Mouse (Mus musculus) left cerebral cortex, adult 18-20 months (tissue): ENCODE data around the gene Uqcr10. TPM values are rescaled to one million over a fixed set of nuclear protein-coding genes. Genes with fewer than 3 reads are reported as not detected.

Experiments
- DNase-seq, 2 experiments: peaks; one replicate each; pipeline ENCODE4 v3.0.0; 2021 to 2022; ENCODE audit warnings: low spot score in 2 of 2, mixed read lengths in 1 of 2
- total RNA-seq, 2 experiments: library from RNA; stranded (reverse); gene quantifications; 2 replicates each; pipeline ENCODE4 v1.2.3; 2021

Uqcr10 gene
- total RNA-seq, 2 experiments from 2014 or later = 347 to 391 TPM

GRCm38 (mm10) chr11:4678700-4679440 is 25.3 kb downstream of the Uqcr10 start:
- DNase-seq = peak; percentile 63 to 80

- DNase-seq = no peak
Measured at GRCm38 (mm10) chr11:4677250-4677872, 26.8 kb downstream of the Uqcr10 start.

- no peak for DNase-seq
Measured at GRCm38 (mm10) chr11:4675693-4676092, 28.4 kb downstream of the Uqcr10 start.

GRCm38 (mm10) chr11:4675126-4675562 is 29.0 kb downstream of the Uqcr10 start:
- no peak for DNase-seq

GRCm38 (mm10) chr11:4674593-4674992 is 29.5 kb downstream of the Uqcr10 start:
- DNase-seq = no peak

GRCm38 (mm10) chr11:4671736-4672135 is 32.4 kb downstream of the Uqcr10 start:
- no peak for DNase-seq

- DNase-seq = no peak
Measured at GRCm38 (mm10) chr11:4662496-4662878, 41.7 kb downstream of the Uqcr10 start.

GRCm38 (mm10) chr11:4661871-4662495 is 42.2 kb downstream of the Uqcr10 start:
- no peak for DNase-seq

GRCm38 (mm10) chr11:4661324-4661723 is 42.8 kb downstream of the Uqcr10 start:
- DNase-seq = peak in 1 of 2 experiments; percentile 37

- no peak for DNase-seq
Measured at GRCm38 (mm10) chr11:4660309-4661025, 43.7 kb downstream of the Uqcr10 start.

GRCm38 (mm10) chr11:4659818-4660217 is 44.3 kb downstream of the Uqcr10 start:
- no peak for DNase-seq

Other genes starting within 250 kb of the Uqcr10 start
- 10 to 100 TPM; 70.7 to 71.3 TPM for gene Mtmr3, start 109.5 kb downstream of the Uqcr10 start, total RNA-seq
- not detected for gene Gm11032, start 84.3 kb downstream of the Uqcr10 start, total RNA-seq
- gene Ascc2, start 66.6 kb downstream of the Uqcr10 start, total RNA-seq = 10 to 100 TPM; 19.2 to 19.5 TPM
- 10 to 100 TPM; 25.3 to 28.5 TPM for gene Zmat5, start 336 bp upstream of the Uqcr10 start, total RNA-seq
- gene Cabp7, start 42.4 kb upstream of the Uqcr10 start, total RNA-seq = 10 to 100 TPM; 30.7 to 33.7 TPM
- gene Nf2, start 145.2 kb upstream of the Uqcr10 start, total RNA-seq = 10 to 100 TPM; 68.1 to 69.3 TPM
- 10 to 100 TPM; 91.6 to 91.8 TPM for gene Nipsnap1, start 169.6 kb upstream of the Uqcr10 start, total RNA-seq
- 10 to 100 TPM; 37.1 to 37.5 TPM for gene Thoc5, start 191.0 kb upstream of the Uqcr10 start, total RNA-seq
- gene Nefh, start 243.7 kb upstream of the Uqcr10 start, total RNA-seq = 10 to 100 TPM; 46.2 to 59.5 TPM